Mouse (Mus musculus) urinary bladder, adult 18-20 months (tissue): ENCODE results near the gene Klhl3.

Experiments
- DNase-seq, 2 experiments: peaks; one replicate each; pipeline ENCODE4 v3.0.0; 2022; ENCODE audit warnings: low spot score in 2 of 2, mixed read lengths in 2 of 2

Klhl3 gene

GRCm38 (mm10) chr13:57960254-57960653, 153.1 kb downstream of the Klhl3 start:
- DNase-seq = no peak

GRCm38 (mm10) chr13:57959806-57960205, 153.6 kb downstream of the Klhl3 start:
- DNase-seq = no peak
